Mouse (Mus musculus): ENCODE results near the gene Galnt16.

GRCm38 (mm10) chr12:80517977-80518376 is at the start of gene Galnt16:
- TF ChIP-seq CTCF (IDR thresholded peaks at IDR 0.05; ENCODE audit: low read depth, low read length) (no peak), POLR2A (IDR thresholded peaks at IDR 0.05; ENCODE audit: borderline replicate concordance, low read depth, low read length) (no peak)
